Mouse (Mus musculus): ENCODE measurements around the gene Smad6. TPM values are rescaled to one million over a fixed set of nuclear protein-coding genes. Genes with fewer than 3 reads are reported as not detected.
A peak's percentile ranks its signal among the peaks of the same experiment; 100 is the strongest.

The Smad6 gene
- polyA plus RNA-seq, 2 experiments, result 12.0 to 23.5 TPM

- peak overlapping the region; percentile 72 for H3K4me2 ChIP-seq (replicated peaks; ENCODE audit: low read depth, low read length, severe bottlenecking)
- H3K4me3 ChIP-seq (replicated peaks; ENCODE audit: low read length), result peak overlapping the region; percentile 94
- peak; percentile 31 for DNase-seq (ENCODE audit: low spot score)
- peak overlapping the region; percentile 95 for H3K27ac ChIP-seq (replicated peaks; ENCODE audit: low read depth, low read length)
- TF ChIP-seq POLR2A (IDR thresholded peaks at IDR 0.05; ENCODE audit: borderline replicate concordance, extremely low read depth, insufficient read depth, insufficient read length), result no peak
- under 1% methylated on average over 25 of the region's 32 CpGs for WGBS
- no peaks in the 10 kb centered on the region for H3K27me3 ChIP-seq (ENCODE audit: control insufficient read depth, insufficient read depth, low read length)
- H3K9me3 ChIP-seq (ENCODE audit: control insufficient read depth, low read length), result no peaks in the 10 kb centered on the region
- 0 out of 2 replicates have a peak, but pooled peaks cover 5% of the 10 kb centered on the region for H3K36me3 ChIP-seq (ENCODE audit: control insufficient read depth, insufficient read depth, low read length)
- peak overlapping the region; percentile 98 for H3K9ac ChIP-seq (ENCODE audit: low read depth, low read length, severe bottlenecking)
- no peak for ATAC-seq (ENCODE audit: low FRiP score, low read depth)
- H3K4me1 ChIP-seq (ENCODE audit: control insufficient read depth, insufficient read depth, low read length), result peaks cover 26% of the 10 kb centered on the region
Observed at GRCm38 (mm10) chr9:64021319-64021850, 474 bp downstream of the Smad6 start.

DNA sequence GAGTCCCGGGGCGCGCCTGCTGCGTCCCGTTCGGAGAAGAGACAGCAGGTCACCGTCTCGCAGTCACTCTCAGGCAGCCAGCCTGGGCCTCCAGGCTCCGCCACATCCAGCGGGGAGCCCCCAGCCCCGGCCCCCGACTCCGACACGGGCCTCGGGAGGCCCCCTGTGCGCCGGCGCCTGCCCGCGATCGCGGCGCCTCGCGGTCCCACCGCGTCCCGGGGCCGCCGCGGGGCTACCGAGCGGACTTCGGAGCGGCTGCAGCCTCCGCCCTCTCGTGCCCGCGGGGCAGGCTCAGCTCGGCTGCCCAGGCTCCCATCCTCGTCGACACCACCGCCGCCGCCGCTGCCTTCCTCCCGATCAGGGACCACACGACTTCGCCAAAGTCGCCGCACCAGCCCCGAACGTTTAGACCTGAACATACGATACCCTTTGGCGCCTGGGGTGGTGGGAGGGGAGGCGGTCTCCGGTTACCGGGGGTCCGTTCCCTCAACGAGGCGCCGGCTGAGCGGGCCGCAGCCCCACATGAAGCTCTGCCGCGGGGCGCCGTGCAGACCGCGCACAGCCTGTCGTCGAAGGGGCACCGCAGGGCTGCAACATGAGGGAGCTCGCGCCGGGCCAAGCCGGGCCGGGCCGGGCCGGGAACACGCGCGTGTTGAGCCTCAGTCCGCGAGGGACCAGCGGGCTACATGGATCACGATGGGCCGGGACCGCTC is 1.1 kb downstream of the Smad6 start:
- peak overlapping the region; percentile 94 for H3K4me3 ChIP-seq (replicated peaks; ENCODE audit: low read length)
- no peaks in the 10 kb centered on the region for H3K27me3 ChIP-seq (ENCODE audit: control insufficient read depth, insufficient read depth, low read length)
- no peak for DNase-seq (ENCODE audit: low spot score)
- TF ChIP-seq POLR2A (IDR thresholded peaks at IDR 0.05; ENCODE audit: borderline replicate concordance, extremely low read depth, insufficient read depth, insufficient read length), result no peak
- peak overlapping the region; percentile 95 for H3K27ac ChIP-seq (replicated peaks; ENCODE audit: low read depth, low read length)
- H3K4me1 ChIP-seq (ENCODE audit: control insufficient read depth, insufficient read depth, low read length), result peaks cover 26% of the 10 kb centered on the region
- H3K4me2 ChIP-seq (replicated peaks; ENCODE audit: low read depth, low read length, severe bottlenecking), result peak overlapping the region; percentile 72
- H3K9ac ChIP-seq (ENCODE audit: low read depth, low read length, severe bottlenecking), result peak overlapping the region; percentile 98
- 0% methylated on average over 48 of the region's 89 CpGs for WGBS
- ATAC-seq (ENCODE audit: low FRiP score, low read depth), result no peak
- no peaks in the 10 kb centered on the region for H3K9me3 ChIP-seq (ENCODE audit: control insufficient read depth, low read length)
- 0 out of 2 replicates have a peak, but pooled peaks cover 5% of the 10 kb centered on the region for H3K36me3 ChIP-seq (ENCODE audit: control insufficient read depth, insufficient read depth, low read length)

DNA sequence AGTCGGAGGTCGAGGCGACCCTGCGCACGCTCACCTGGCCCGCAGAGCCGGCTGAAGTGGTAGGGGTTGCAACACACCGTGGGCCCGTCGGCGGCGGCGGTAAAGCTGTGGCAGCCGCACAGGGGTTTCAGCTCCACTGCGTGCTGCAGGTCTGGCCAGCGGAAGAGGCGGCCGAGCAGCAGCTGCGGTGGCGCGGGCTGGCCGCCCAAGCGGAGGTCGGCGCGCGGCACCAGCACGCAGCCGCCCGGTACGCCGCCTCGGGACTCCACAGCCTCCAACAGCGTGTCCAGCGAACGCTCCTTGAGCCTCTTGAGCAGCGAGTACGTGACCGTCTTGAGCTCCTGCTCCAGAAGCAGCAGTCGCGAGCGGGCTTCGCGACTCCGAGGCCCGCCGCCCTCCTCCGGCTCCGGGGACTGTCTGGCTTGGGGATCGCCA is 1.7 kb downstream of the Smad6 start:
- TF ChIP-seq POLR2A (IDR thresholded peaks at IDR 0.05; ENCODE audit: borderline replicate concordance, extremely low read depth, insufficient read depth, insufficient read length), result no peak
- H3K9me3 ChIP-seq (ENCODE audit: control insufficient read depth, low read length), result no peaks in the 10 kb centered on the region
- H3K36me3 ChIP-seq (ENCODE audit: control insufficient read depth, insufficient read depth, low read length), result 0 out of 2 replicates have a peak, but pooled peaks cover 5% of the 10 kb centered on the region
- peak overlapping the region; percentile 95 for H3K27ac ChIP-seq (replicated peaks; ENCODE audit: low read depth, low read length)
- H3K27me3 ChIP-seq (ENCODE audit: control insufficient read depth, insufficient read depth, low read length), result no peaks in the 10 kb centered on the region
- peak overlapping the region; percentile 94 for H3K4me3 ChIP-seq (replicated peaks; ENCODE audit: low read length)
- no peak for DNase-seq (ENCODE audit: low spot score)
- peaks cover 26% of the 10 kb centered on the region for H3K4me1 ChIP-seq (ENCODE audit: control insufficient read depth, insufficient read depth, low read length)
- peak overlapping the region; percentile 72 for H3K4me2 ChIP-seq (replicated peaks; ENCODE audit: low read depth, low read length, severe bottlenecking)
- H3K9ac ChIP-seq (ENCODE audit: low read depth, low read length, severe bottlenecking), result peak overlapping the region; percentile 98
- no peak for ATAC-seq (ENCODE audit: low FRiP score, low read depth)
- under 1% methylated on average over 39 of the region's 50 CpGs for WGBS

GRCm38 (mm10) chr9:64019036-64019886 is 2.6 kb downstream of the Smad6 start:
- no peak for TF ChIP-seq POLR2A (IDR thresholded peaks at IDR 0.05; ENCODE audit: borderline replicate concordance, extremely low read depth, insufficient read depth, insufficient read length)
- no peak for ATAC-seq (ENCODE audit: low FRiP score, low read depth)
- H3K4me3 ChIP-seq (replicated peaks; ENCODE audit: low read length), result peak overlapping the region; percentile 94
- H3K36me3 ChIP-seq (ENCODE audit: control insufficient read depth, insufficient read depth, low read length), result peaks cover 10% of the 10 kb centered on the region
- H3K9ac ChIP-seq (ENCODE audit: low read depth, low read length, severe bottlenecking), result peak overlapping the region; percentile 98
- 6% methylated on average over 10 of the region's 10 CpGs for WGBS
- DNase-seq (ENCODE audit: low spot score), result no peak
- H3K4me1 ChIP-seq (ENCODE audit: control insufficient read depth, insufficient read depth, low read length), result peaks cover 26% of the 10 kb centered on the region
- no peaks in the 10 kb centered on the region for H3K27me3 ChIP-seq (ENCODE audit: control insufficient read depth, insufficient read depth, low read length)
- H3K4me2 ChIP-seq (replicated peaks; ENCODE audit: low read depth, low read length, severe bottlenecking), result peak overlapping the region; percentile 72
- no peaks in the 10 kb centered on the region for H3K9me3 ChIP-seq (ENCODE audit: control insufficient read depth, low read length)
- H3K27ac ChIP-seq (replicated peaks; ENCODE audit: low read depth, low read length), result peak overlapping the region; percentile 95
